Mouse (Mus musculus): Measurements from ENCODE around the gene Nfkbia. TPM values are rescaled to one million over a fixed set of nuclear protein-coding genes. Genes with fewer than 3 reads are reported as not detected.

Gene Nfkbia
- total and polyA plus RNA-seq, 3 experiments: 9.3 to 15.9 TPM; not detected in 1

GRCm38 (mm10) chr12:55489986-55490721 lies 2.3 kb downstream of the Nfkbia start:
- Histone ChIP-seq H3K79me2 (ENCODE audit: control insufficient read depth, insufficient read depth, low read length, poor library complexity) (peaks cover 10% of the 10 kb centered on the region), H3K36me3 (ENCODE audit: control insufficient read depth in 1 of 2, insufficient read depth in 2 of 2, low read length in 2 of 2) (peaks cover 3 to 8% of the 10 kb centered on the region in 2 experiments), H3K27ac (ENCODE audit: control insufficient read depth, low read depth, low read length) (no peak overlapping the region), H3K9ac (ENCODE audit: control insufficient read depth, low read depth, low read length, poor library complexity, severe bottlenecking) (no peak overlapping the region), H3K27me3 (ENCODE audit: control insufficient read depth in 1 of 2, insufficient read depth in 2 of 2, low read length in 2 of 2) (no peaks in the 10 kb centered on the region), H3K9me3 (replicated peaks; ENCODE audit: insufficient read depth, low read length) (no peaks in the 10 kb centered on the region), H3K4me1 (ENCODE audit: control insufficient read depth in 1 of 2, insufficient read depth in 2 of 2, low read length in 2 of 2) (peaks cover 0 to 13% of the 10 kb centered on the region in 2 experiments; a peak in 3 of 4 replicates), H3K4me3 (ENCODE audit: control insufficient read depth in 1 of 2, insufficient read depth in 1 of 2, low read depth in 2 of 2, low read length in 2 of 2) (no peak overlapping the region)
- no peak for TF ChIP-seq TBP (IDR thresholded peaks at IDR 0.05; ENCODE audit: low read depth, low read length)
- TF ChIP-seq ETS1 (IDR thresholded peaks at IDR 0.05; ENCODE audit: low read depth, low read length): no peak
- 0 out of 2 replicates have a peak, but pooled peaks have one; percentile 15 for TF ChIP-seq ZNF384 (IDR thresholded peaks at IDR 0.05; ENCODE audit: low read depth, low read length)
- TF ChIP-seq JUND (IDR thresholded peaks at IDR 0.05; ENCODE audit: low read depth, low read length): no peak
- DNase-seq (ENCODE audit: low read depth, low spot score): no peak

GRCm38 (mm10) chr12:55488661-55489447 lies 3.6 kb downstream of the Nfkbia start:
- Histone ChIP-seq H3K4me1 (ENCODE audit: control insufficient read depth in 1 of 2, insufficient read depth in 2 of 2, low read length in 2 of 2) (peaks cover 0 to 13% of the 10 kb centered on the region in 2 experiments; a peak in 3 of 4 replicates), H3K36me3 (ENCODE audit: control insufficient read depth in 1 of 2, insufficient read depth in 2 of 2, low read length in 2 of 2) (peaks cover 3 to 8% of the 10 kb centered on the region in 2 experiments), H3K9ac (ENCODE audit: control insufficient read depth, low read depth, low read length, poor library complexity, severe bottlenecking) (no peak overlapping the region)

GRCm38 (mm10) chr12:55487843-55488660 lies 4.4 kb downstream of the Nfkbia start:
- H3K4me1 ChIP-seq (ENCODE audit: control insufficient read depth in 1 of 2, insufficient read depth in 2 of 2, low read length in 2 of 2): peaks cover 0 to 10% of the 10 kb centered on the region in 2 experiments; a peak in 3 of 4 replicates
- DNase-seq (ENCODE audit: low read depth, low spot score): no peak
- no peaks in the 10 kb centered on the region for H3K27me3 ChIP-seq (ENCODE audit: control insufficient read depth in 1 of 2, insufficient read depth in 2 of 2, low read length in 2 of 2)
- peaks cover 3 to 4% of the 10 kb centered on the region in 2 experiments for H3K36me3 ChIP-seq (ENCODE audit: control insufficient read depth in 1 of 2, insufficient read depth in 2 of 2, low read length in 2 of 2)
- H3K4me3 ChIP-seq (ENCODE audit: control insufficient read depth in 1 of 2, insufficient read depth in 1 of 2, low read depth in 2 of 2, low read length in 2 of 2): no peak overlapping the region
- no peaks in the 10 kb centered on the region for H3K9me3 ChIP-seq (replicated peaks; ENCODE audit: insufficient read depth, low read length)
- no peak overlapping the region for H3K9ac ChIP-seq (ENCODE audit: control insufficient read depth, low read depth, low read length, poor library complexity, severe bottlenecking)
- TF ChIP-seq KAT2A (conservative IDR thresholded peaks at IDR 0.05; ENCODE audit: low read depth, low read length): no peak
- no peak for TF ChIP-seq ZMIZ1 (IDR thresholded peaks at IDR 0.05; ENCODE audit: low read depth, low read length)
- TF ChIP-seq POLR2AphosphoS5 (IDR thresholded peaks at IDR 0.05; ENCODE audit: borderline replicate concordance, low read depth, low read length): no peak
- TF ChIP-seq CHD2 (IDR thresholded peaks at IDR 0.05; ENCODE audit: low read length): no peak
- TF ChIP-seq POLR2A (IDR thresholded peaks at IDR 0.05; ENCODE audit: control insufficient read depth in 1 of 2, insufficient read depth in 1 of 2, low read depth in 1 of 2, low read length in 2 of 2, poor library complexity in 1 of 2): no peak
- TF ChIP-seq CTCF (IDR thresholded peaks at IDR 0.05 in 2 of 3, conservative IDR thresholded peaks at IDR 0.05 in 1 of 3; ENCODE audit: control insufficient read depth in 1 of 3, insufficient read depth in 1 of 3, low read depth in 2 of 3, low read length in 3 of 3, poor library complexity in 1 of 3, severe bottlenecking in 1 of 3): no peak
- no peak for TF ChIP-seq RCOR1 (IDR thresholded peaks at IDR 0.05; ENCODE audit: low read depth, low read length)
- TF ChIP-seq ZKSCAN1 (IDR thresholded peaks at IDR 0.05; ENCODE audit: low read depth, low read length): no peak
- no peak for TF ChIP-seq RAD21 (IDR thresholded peaks at IDR 0.05; ENCODE audit: low read depth, low read length)
- TF ChIP-seq ETS1 (IDR thresholded peaks at IDR 0.05; ENCODE audit: low read depth, low read length): no peak
- TF ChIP-seq JUND (IDR thresholded peaks at IDR 0.05; ENCODE audit: low read depth, low read length): no peak
- TF ChIP-seq POLR2AphosphoS2 (IDR thresholded peaks at IDR 0.05; ENCODE audit: low read length): no peak
- no peak for TF ChIP-seq MXI1 (IDR thresholded peaks at IDR 0.05; ENCODE audit: low read depth, low read length)
- no peak for TF ChIP-seq ZC3H11A (IDR thresholded peaks at IDR 0.05; ENCODE audit: low read depth, low read length)
- no peak for TF ChIP-seq GATA1 (IDR thresholded peaks at IDR 0.05; ENCODE audit: low read depth, low read length)
- no peak overlapping the region for H3K27ac ChIP-seq (ENCODE audit: control insufficient read depth, low read depth, low read length)
- peaks cover 10% of the 10 kb centered on the region for H3K79me2 ChIP-seq (ENCODE audit: control insufficient read depth, insufficient read depth, low read length, poor library complexity)

More at GRCm38 (mm10) chr12:55488661-55489447, 3.6 kb downstream of the Nfkbia start:
- H3K27me3 ChIP-seq (ENCODE audit: control insufficient read depth in 1 of 2, insufficient read depth in 2 of 2, low read length in 2 of 2): no peaks in the 10 kb centered on the region
- no peak overlapping the region for H3K27ac ChIP-seq (ENCODE audit: control insufficient read depth, low read depth, low read length)
- no peak for DNase-seq (ENCODE audit: low read depth, low spot score)
- TF ChIP-seq TCF12 (IDR thresholded peaks at IDR 0.05; ENCODE audit: low read depth, low read length) (no peak), CHD2 (IDR thresholded peaks at IDR 0.05; ENCODE audit: low read length) (no peak), SMC3 (IDR thresholded peaks at IDR 0.05; ENCODE audit: low read depth, low read length) (no peak), ZNF384 (IDR thresholded peaks at IDR 0.05; ENCODE audit: low read depth, low read length) (no peak), CHD1 (IDR thresholded peaks at IDR 0.05; ENCODE audit: low read depth, low read length) (no peak), POLR2AphosphoS2 (IDR thresholded peaks at IDR 0.05; ENCODE audit: low read length) (no peak), GATA1 (IDR thresholded peaks at IDR 0.05; ENCODE audit: low read depth, low read length) (no peak), EP300 (IDR thresholded peaks at IDR 0.05; ENCODE audit: low read depth in 1 of 2, low read length in 2 of 2) (no peak), CTCF (IDR thresholded peaks at IDR 0.05 in 2 of 3, conservative IDR thresholded peaks at IDR 0.05 in 1 of 3; ENCODE audit: control insufficient read depth in 1 of 3, insufficient read depth in 1 of 3, low read depth in 2 of 3, low read length in 3 of 3, poor library complexity in 1 of 3, severe bottlenecking in 1 of 3) (no peak)
- H3K9me3 ChIP-seq (replicated peaks; ENCODE audit: insufficient read depth, low read length): no peaks in the 10 kb centered on the region
- H3K79me2 ChIP-seq (ENCODE audit: control insufficient read depth, insufficient read depth, low read length, poor library complexity): peaks cover 10% of the 10 kb centered on the region
- H3K4me3 ChIP-seq (ENCODE audit: control insufficient read depth in 1 of 2, insufficient read depth in 1 of 2, low read depth in 2 of 2, low read length in 2 of 2): no peak overlapping the region
